Mouse (Mus musculus): Measurements from ENCODE around the gene Smo.

Smo gene

GRCm38 (mm10) chr6:29783960-29784359 is 48.7 kb downstream of the Smo start:
- ChIA-PET POLR2A (interaction anchor here in 2 of 4 experiments (0.7 to 2.4 kb wide), 4 partner anchors 13 to 33 kb away, joined by 3 to 6 read pairs (median 6); partner anchors contain the start of gene Ahcyl2 (in 2 of the 2)), CTCF (interaction anchor here in 2 of 4 experiments (0.5 to 0.6 kb wide), 2 partner anchors 265 to 551 kb away, joined by 3 read pairs; no protein-coding TSS in a partner anchor)

DNA sequence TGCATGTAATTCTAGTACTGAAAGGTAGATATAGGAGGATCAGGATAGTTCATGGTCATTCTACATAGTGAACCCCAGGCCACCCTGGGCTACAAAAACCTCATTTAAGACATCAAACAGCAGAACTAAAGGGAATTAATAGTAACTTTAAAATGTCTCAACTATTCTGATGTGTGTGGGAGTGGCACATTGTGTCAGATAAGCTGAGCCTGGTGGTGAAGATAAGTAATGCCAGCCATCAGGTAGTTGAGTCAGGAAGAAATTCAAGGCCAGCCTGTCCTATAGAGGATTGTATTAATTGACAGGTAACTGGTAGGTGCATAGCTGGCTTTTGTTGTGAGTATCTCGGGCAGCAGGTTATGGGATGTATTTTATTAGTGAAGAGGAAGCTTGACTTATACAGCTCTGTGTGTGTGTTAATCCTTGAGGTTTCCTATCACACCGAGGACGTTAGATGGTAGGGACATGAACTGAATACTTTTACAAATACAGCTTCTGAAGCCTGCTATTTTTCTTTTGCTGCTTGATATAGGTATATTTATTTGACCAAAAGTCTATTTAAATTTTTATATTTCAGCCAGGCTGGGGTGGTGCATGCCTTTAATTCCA is 49.2 kb downstream of the Smo start:
- ChIA-PET POLR2A (interaction anchor here in 3 of 4 experiments (0.6 to 2.4 kb wide), 7 partner anchors 14 to 268 kb away, joined by 3 to 6 read pairs (median 3); partner anchors contain the start of gene Ahcyl2 (in 2 of the 3)), CTCF (interaction anchor here in 1 of 4 experiments (0.5 kb wide), 1 partner anchor 264 kb away, joined by 3 read pairs; no protein-coding TSS in a partner anchor)

- CTCF ChIA-PET: interaction anchor here in 2 of 4 experiments (0.7 kb wide), 2 partner anchors 74 to 235 kb away, joined by 3 to 5 read pairs; no protein-coding TSS in a partner anchor
- POLR2A ChIA-PET: interaction anchor here in 1 of 4 experiments (1.3 to 2.4 kb wide), 2 partner anchors 10 to 15 kb away, joined by 3 to 5 read pairs; no protein-coding TSS in a partner anchor
These were observed 50.5 kb downstream of the Smo start for GRCm38 (mm10) chr6:29785759-29786158.

DNA sequence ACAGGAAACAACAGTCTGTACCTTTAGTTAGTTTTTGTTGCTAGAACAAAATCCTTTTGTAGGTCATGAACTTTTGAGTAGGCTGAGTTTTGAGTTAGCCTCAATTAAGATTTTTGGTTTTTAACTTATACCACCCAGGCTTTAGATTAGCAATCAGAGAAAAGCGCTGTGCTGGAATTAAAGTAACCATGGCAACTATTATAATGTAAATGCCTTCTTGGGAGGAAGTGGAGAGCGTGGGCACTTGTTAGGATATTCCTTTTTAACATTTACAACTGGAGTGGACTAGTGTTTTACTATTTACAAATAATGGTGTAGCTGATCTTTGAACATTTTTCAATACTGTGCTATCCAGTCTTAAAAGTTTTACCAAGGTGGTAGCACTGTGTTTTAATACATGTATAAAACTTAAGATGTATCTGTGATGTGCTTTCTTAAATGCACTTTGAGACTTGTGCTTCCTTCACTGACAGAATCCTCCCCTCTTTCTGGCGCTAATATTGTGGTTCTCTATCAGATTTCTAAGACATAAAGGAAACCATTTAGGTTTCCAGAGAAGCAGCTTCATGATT is 53.6 kb downstream of the Smo start:
- POLR2A ChIA-PET: interaction anchor here in 2 of 4 experiments (0.7 to 1.2 kb wide), 2 partner anchors 21 to 231 kb away, joined by 3 read pairs; no protein-coding TSS in a partner anchor
- CTCF ChIA-PET: no interaction called here

DNA sequence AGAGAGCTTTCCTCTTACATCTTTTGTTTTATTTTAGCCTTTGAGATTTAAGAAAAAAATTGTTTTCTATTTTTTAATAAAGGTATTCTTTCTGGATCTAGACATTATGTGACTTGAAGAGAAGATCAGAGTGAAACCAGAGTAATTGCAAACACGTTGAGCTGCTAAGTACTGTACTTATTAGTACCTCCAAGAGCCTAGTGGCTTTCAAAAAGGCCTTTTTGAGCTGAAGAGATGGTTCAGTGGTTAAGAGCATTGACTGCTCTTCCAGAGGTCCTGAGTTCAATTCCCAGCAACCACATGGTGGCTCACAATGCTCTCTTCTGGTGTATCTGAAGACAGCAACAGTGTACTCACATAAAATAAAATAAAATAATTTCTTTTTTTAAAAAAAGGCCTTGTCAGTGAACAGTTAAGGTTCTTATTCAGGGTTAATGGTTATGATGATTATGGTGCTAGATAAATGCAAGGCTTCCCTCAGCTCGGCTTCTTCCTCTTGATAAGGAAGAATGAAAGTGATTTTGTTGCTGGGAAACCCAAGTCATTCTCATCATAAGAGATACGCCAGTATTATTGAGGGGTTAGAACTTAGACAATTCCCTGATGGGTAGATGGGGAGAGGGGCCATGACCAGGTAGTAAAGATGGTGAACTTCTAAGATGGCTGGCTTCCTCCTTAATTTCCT is 54.9 kb downstream of the Smo start:
- POLR2A ChIA-PET: no interaction called here
- CTCF ChIA-PET: interaction anchor here in 2 of 4 experiments (0.6 to 1.5 kb wide), 2 partner anchors 18 to 70 kb away, joined by 4 to 7 read pairs; no protein-coding TSS in a partner anchor

DNA sequence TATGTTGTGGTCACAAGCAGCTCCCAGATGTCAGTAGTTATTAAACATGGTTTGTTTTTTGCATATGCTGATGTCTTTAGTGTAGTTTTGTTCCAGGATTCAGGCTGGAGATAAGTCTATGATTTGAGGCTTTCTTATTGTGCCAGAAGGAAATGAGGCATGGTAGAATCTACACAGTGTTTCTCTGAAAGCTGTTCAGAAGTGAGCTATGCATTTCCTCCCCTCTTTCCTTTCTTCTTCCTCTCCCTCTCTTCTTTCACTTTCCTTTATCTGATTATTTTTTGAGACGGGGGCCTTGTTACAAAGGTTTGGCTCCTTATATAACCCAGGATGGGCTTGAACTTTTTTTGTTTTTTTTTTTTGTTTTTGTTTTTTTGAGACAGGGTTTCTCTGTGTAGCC is 58.2 kb downstream of the Smo start:
- CTCF ChIA-PET: no interaction called here
- POLR2A ChIA-PET: interaction anchor here in 1 of 4 experiments (1.0 kb wide), 1 partner anchor 23 kb away, joined by 3 read pairs; no protein-coding TSS in a partner anchor

GRCm38 (mm10) chr6:29794582-29794981 is 59.3 kb downstream of the Smo start:
- CTCF ChIA-PET: no interaction called here

DNA sequence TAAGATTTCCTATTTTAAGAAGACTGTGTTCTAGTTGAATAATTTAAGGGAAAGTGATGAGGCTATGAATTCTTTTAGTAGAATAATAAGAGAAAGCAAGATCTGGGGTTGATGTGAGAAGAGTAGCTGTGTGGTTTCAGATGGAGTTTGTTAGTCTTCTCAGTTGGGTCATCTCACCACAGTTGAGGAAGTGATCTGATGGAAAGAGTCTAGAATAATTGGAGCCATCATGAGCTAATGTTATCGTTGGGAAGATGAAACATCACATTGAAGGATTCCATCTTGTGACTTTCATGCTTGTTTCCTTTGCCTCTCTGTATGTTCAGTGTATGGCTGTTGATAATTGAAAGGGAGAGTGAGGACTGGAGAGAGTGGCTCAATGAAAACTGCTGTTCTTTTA is 67.7 kb downstream of the Smo start:
- POLR2A ChIA-PET: interaction anchor here in 1 of 4 experiments (1.4 kb wide), 1 partner anchor 23 kb away, joined by 3 read pairs; no protein-coding TSS in a partner anchor
- CTCF ChIA-PET: no interaction called here

More at GRCm38 (mm10) chr6:29794582-29794981, 59.3 kb downstream of the Smo start:
- POLR2A ChIA-PET: no interaction called here

DNA sequence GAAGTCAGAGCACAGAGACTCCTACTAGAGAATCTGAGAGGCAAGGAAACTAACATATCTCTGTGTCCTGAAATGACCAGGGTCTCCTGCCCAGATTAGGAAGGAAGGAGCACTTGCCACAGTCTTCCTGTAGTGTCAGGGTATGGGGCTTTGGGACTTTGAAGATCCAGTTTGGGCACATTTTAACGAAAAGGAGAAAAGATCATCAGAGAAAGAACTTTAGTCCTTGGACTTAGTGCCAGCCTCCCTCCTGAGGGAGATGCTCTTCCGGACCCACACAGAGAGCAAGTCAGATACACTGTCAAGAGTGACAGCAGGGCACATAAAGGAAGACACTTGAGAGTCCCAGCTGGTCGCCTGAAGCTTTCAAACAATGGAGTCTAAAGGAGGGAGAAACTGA is 68.7 kb downstream of the Smo start:
- ChIA-PET POLR2A (interaction anchor here in 2 of 4 experiments (0.7 to 1.5 kb wide), 3 partner anchors 32 to 244 kb away, joined by 3 read pairs; no protein-coding TSS in a partner anchor), CTCF (interaction anchor here in 1 of 4 experiments (0.6 kb wide), 1 partner anchor 63 kb away, joined by 8 read pairs; no protein-coding TSS in a partner anchor)

- ChIA-PET CTCF (no interaction called here), POLR2A (interaction anchor here in 3 of 4 experiments (0.6 to 1.5 kb wide), 3 partner anchors 34 to 458 kb away, joined by 3 read pairs; partner anchors contain the start of gene Calu (in 1 of the 3))
These were observed 70.1 kb downstream of the Smo start for GRCm38 (mm10) chr6:29805381-29805780.
